Mouse (Mus musculus) retina, postnatal 1 day (tissue): ENCODE measurements around the gene Apol10a.
"Not testable (repeated sequence)": the region's sequence is repeated elsewhere in the genome, so short reads cannot be mapped to it uniquely, and the experiment has no call there.

Experiments used
- DNase-seq: peaks from one replicate; pipeline ENCODE4 v3.0.0-alpha.2; 2012

The Apol10a gene

DNA sequence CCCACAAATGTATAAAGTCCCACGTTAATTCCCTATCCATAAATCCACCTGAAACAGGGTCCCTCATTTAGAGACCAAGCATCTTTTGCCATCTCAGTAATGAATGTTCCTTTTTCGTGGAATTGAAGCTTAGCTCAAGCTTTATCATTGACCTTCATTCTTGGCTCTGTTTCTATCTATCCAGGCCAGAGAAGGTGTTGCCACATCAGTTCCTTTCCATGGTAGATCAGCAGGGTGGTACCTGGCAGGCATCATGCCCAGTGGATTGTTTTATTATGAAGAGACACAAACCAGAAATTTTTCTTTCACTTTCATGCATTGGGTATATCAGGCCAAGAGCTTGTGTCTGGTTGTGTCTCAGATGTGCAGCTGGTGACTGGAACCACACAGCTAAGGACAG, at the start of gene Apol10a:
TSS of gene Apol10a (plus strand) at position 355 of the 400 bp plus-strand sequence.
- DNase-seq, result not testable (repeated sequence)

- DNase-seq, result not testable (repeated sequence)
Measured at GRCm38 (mm10) chr15:77428690-77429448, 48.0 kb upstream of the Apol10a start.

GRCm38 (mm10) chr15:77444746-77445145, 32.1 kb upstream of the Apol10a start:
- not testable (repeated sequence) for DNase-seq

DNA sequence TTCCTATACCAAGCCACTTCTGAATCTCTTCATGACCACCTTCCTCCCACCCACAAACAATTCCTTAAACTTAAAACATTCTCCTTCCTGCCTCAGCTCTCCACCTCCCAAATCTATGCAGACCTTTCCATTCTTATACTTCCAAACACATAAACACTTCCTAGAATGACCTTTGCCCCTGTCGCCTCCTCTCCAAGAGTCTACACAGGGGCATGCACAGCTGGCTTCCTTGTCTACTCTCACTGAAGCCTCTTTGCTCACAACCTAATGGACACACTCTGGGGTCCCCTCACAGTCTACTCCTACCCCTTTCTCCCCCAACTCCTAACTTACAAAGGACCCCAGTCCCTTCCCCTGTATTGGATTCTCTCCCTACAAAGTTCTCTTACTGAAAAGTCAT, 31.2 kb upstream of the Apol10a start:
- not testable (repeated sequence) for DNase-seq

- DNase-seq, result not testable (repeated sequence)
Measured at GRCm38 (mm10) chr15:77447392-77447791, 29.5 kb upstream of the Apol10a start, which contains the start of gene Apol7b. Gene Apol7b (minus strand): TSS chr15:77447492.

DNA sequence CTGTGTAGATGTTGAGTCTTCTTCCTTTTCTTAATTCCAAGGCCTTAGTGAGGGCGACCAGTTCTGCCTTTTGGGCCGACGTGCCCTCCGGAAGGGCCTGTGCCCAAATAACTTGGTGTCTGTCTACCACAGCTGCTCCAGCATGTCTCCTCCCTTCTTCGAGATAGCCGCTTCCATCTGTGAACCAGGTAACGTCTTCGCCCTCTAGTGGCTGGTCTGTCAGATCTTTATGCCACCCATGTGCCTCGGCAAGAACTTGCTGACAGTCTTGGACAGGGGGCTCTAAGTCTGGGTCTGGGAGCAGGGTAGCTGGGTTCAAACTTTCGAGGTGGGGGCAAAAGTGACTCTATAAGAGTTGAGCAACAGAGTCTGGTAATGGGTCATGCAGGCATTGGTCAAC, 26.9 kb upstream of the Apol10a start:
- DNase-seq, result peak; percentile 2

DNA sequence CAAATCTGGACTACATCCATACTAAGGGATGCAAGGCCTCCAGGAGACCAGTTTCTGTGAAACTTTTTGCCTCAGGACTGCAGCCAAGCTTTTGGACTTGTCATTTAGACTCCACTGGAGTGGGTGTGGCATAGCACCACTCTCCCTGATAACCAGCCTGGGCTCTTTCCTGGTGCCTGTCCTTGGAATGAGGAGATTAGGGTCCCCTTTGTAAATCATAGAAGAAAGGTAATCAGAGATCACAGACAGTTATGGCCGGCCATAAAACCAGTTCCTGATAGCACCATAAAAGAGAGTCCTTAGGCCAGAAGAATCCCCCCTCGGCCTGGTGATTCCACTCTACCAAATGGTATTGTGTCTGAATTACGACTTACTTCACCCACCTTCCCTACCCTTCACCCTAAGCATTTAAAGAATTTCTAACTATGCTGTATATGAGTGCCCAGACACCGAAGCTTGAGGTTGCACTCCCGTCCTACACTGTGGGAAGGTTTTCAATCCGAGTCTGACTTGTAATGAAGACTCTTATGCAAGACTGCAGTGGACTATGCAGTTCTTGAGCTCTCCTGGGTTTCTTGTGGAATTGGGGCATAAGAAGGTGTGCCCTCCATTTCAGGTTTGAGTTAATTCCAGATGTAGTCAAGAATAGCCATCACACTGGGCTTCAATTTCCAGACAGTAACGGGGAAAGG, 2.0 kb upstream of the Apol10a start:
- DNase-seq, result not testable (repeated sequence)

- no peak for DNase-seq
Measured at GRCm38 (mm10) chr15:77482140-77482794, 5.4 kb downstream of the Apol10a start.

- DNase-seq, result not testable (repeated sequence)
Measured at GRCm38 (mm10) chr15:77493181-77493580, 16.3 kb downstream of the Apol10a start.

DNA sequence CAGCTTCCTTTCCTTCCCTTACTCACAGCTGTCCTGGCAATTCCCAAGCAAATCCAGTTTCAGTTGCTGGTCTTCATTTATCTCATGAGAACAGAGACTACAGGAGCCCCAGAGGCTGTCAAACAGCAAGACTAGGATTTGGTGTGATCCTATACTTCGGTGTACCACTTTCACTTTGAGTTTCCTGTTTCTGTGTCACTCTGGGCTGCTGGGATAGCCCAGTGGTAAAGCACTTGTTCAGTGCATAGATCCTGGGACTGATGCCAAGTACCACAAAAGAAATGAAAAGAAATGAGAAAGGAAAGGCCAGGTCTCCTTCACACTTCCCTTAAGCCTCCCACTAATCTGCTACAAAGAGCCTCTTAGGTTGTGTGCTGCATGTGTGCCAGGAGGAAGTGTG, 17.8 kb downstream of the Apol10a start:
- not testable (repeated sequence) for DNase-seq

GRCm38 (mm10) chr15:77507966-77508365, 31.1 kb downstream of the Apol10a start, which contains the start of gene Apol11a:
Gene Apol11a (plus strand): TSS chr15:77508271.
- DNase-seq, result not testable (repeated sequence)

- not testable (repeated sequence) for DNase-seq
Measured at GRCm38 (mm10) chr15:77520596-77520995, 43.7 kb downstream of the Apol10a start.

DNA sequence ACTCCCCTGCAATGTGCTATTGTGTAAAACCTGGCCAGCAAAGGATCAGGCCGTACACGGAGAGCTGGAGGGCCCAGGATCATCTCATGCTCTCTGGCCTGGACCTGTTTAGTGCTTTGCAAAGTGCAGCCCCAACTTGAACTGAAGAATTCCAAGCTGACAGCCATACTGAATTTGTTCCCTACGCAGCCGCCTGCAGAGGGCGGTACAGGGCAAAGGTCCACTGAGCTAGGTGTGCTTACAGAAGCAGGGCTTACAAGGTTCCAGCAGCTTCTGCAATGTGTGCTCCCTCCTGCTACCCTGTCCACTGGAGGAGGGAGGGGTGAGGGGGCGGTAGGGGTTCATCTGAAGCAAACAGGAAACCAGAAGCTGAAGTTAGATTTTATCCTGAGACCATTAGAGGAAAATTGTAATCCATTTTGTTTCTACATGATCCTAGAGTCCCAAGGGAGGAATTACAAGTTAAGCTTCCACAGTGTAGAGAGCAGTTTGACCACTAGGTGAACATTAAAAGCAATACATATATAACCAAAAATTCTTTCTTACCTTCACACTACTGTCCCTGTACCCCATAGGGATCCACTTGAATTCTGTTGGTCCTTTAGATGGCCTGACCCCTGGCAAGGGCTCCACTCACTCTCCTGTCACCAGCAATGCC, 46.5 kb downstream of the Apol10a start:
- DNase-seq, result peak; percentile 50

DNA sequence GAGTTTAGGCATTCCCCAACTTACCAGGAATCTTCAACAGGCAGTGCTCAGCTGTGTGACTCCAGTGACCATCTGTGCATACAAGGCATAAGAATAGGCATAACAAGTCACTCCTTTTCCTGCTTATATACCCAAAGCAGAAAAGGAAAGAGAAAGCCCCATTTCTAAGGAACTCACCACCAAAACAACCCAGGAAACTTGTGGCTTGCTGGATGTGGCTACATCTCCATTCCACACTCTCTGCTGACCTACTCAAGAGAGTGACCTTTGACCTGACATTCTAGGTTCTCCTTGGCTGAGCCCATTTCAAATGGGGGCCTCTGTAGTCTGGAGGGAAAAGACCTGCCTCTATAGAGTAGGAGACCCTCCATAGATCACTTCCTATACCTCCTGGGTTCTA, 56.4 kb downstream of the Apol10a start, which contains the start of gene Apol7c:
TSS of gene Apol7c (minus strand) at position 101 of the 400 bp plus-strand sequence.
- no peak for DNase-seq

DNA sequence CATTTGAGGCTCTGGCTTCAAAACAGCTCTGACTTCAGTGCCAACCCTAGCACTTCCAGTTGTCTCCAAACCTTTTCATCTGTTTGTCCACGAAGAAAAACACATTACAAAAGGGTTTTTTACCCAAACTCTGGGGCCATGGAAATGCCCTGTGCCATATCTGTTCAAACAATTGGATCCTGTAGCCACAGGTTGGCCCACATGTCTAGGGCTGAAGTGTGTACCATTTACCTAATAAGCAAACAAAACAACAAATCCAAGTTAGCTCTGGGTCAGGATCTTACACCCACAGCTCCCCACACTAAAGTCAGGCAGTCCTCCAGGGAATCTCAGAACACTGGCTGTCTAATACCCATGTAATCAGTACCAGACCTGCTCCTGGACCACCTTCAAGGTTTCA, 62.4 kb downstream of the Apol10a start:
- DNase-seq, result not testable (repeated sequence)
